Mouse (Mus musculus): ENCODE results near the gene Hhatl.

Hhatl gene

DNA sequence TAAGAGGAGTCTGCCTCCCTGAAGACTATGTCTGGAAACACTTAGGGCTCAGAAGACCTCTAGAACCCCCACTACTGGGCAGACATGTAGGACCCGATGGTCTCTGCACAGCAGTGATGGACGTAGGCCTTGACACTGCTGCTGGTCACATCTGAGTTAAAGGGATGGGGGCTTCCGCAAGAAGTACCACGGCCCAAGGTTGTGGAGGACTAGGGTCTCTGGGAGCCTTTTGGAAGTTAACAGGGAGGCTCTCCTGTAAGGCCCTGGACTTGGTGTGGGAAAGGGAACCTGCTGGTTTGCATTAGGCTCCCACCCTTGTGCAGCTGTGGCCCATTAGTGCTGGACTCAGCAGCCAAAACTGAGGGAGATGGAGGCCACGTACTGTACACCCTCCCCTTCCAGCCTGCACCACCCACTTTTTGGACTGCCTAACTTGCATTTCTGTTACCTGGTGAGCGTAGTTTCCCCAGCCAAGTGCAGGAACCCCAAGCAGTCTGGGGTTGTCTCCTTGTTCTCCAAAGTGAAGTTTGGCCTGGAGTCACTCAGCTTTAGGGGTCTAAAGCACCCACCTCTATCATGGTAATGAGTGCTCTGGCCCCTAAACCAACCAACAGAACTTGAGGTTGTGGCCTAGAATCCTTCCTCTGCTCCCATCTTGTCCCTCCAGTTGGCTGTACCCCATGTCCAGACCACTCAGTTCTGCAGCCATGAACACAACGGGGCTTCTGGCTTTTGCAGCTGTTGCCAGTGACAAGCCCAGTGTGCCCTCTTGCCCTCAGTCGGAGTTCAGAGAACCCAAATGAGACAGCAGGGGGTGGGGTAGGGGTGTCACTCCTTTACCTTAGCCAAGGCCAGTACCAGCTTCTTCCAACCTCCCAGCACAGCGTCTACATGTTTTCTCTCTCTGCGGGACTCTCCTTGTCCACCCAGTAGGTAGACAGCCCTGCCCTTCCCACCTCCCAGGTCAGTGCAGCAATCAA lies 34.2 kb downstream of the Hhatl start:
- no peak for DNase-seq

DNA sequence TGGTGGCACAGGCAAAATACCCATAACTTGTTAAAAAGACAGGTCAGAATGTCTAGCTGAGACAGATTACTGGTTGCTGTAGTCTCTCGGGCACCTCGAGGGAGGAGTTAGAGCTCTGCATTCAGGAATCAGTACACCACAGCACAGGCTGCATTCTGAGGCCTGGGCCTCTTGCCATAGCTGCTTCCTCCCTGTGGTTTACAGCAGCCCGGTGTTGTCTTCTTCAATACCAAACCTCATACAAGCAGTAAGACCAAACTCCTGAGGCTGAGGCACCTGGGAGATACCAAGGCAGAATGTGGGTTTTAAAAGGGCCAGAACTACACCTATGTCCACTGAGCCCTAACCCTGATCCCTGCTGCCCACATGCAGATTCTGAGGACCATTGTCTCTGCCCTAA lies 34.9 kb downstream of the Hhatl start:
- DNase-seq = no peak

DNA sequence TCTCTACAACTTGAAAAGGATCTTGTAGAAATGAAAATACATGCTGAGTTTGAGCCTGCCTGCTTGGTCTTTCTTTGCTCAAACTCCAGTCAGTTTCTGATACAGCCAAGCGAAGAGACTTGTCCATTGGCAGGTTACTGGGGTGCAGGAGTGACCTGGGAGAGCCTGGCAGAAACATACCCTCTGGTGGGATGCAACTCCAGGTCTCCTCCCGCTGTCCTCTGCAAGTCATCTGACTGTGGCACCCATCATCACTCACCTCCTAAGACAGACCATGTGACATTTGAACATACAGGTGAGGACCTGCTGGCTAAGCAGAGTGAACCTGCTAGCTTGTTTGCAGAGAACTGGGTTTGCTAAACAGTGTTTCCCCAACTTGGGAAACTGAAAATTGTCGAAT lies 35.5 kb downstream of the Hhatl start:
- no peak for DNase-seq

GRCm38 (mm10) chr9:121754624-121755023 lies 37.7 kb downstream of the Hhatl start:
- DNase-seq = no peak

GRCm38 (mm10) chr9:121752774-121753173 lies 39.5 kb downstream of the Hhatl start:
- DNase-seq = no peak

DNA sequence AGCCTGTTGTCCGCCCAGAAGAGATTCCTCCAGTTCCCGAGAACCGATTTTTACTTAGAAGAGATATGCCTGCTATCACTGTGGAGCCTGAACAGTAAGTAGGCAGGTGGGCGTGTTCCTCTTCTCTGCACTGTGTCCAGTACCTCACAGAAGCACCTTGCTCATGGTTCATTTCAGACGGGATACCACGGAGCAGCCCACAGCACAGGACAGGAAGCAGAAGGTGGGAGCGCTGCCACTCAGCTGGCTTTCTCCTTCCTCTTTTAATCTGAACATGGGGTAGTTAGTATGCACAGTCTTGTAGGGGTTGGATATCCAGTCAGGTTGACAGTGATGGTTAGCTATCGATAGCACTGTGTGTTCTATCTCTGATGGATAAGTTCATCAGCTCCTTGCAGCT lies 48.3 kb downstream of the Hhatl start:
- DNase-seq = no peak

GRCm38 (mm10) chr9:121741168-121741567 lies 51.1 kb downstream of the Hhatl start:
- no peak for DNase-seq

GRCm38 (mm10) chr9:121740490-121740889 lies 51.8 kb downstream of the Hhatl start:
- no peak for DNase-seq

Measured in liver (tissue).